Mouse (Mus musculus): ENCODE measurements around the gene Gpbp1l1. TPM values are rescaled to one million over a fixed set of nuclear protein-coding genes. Genes with fewer than 3 reads are reported as not detected.
A peak's percentile ranks its signal among the peaks of the same experiment; 100 is the strongest.

The Gpbp1l1 gene
- 10 to 100 TPM; 26.3 to 30.8 TPM for total RNA-seq (2021)
- long read RNA-seq, experiment 1, transcript Gpbp1l1-201 (12 exons, 3,588 nt) = major isoform, 9 of 14 reads
- long read RNA-seq, experiment 1, partial matches to known transcripts = 1 of 14 reads
- long read RNA-seq, experiment 1, other reads (novel, unspliced or antisense) = 4 of 14 reads
- long read RNA-seq, experiment 2, transcript Gpbp1l1-201 (12 exons, 3,588 nt) = major isoform, 10 of 11 reads
- long read RNA-seq, experiment 2, partial matches to known transcripts = 0 of 11 reads
- long read RNA-seq, experiment 2, other reads (novel, unspliced or antisense) = 1 of 11 reads

DNA sequence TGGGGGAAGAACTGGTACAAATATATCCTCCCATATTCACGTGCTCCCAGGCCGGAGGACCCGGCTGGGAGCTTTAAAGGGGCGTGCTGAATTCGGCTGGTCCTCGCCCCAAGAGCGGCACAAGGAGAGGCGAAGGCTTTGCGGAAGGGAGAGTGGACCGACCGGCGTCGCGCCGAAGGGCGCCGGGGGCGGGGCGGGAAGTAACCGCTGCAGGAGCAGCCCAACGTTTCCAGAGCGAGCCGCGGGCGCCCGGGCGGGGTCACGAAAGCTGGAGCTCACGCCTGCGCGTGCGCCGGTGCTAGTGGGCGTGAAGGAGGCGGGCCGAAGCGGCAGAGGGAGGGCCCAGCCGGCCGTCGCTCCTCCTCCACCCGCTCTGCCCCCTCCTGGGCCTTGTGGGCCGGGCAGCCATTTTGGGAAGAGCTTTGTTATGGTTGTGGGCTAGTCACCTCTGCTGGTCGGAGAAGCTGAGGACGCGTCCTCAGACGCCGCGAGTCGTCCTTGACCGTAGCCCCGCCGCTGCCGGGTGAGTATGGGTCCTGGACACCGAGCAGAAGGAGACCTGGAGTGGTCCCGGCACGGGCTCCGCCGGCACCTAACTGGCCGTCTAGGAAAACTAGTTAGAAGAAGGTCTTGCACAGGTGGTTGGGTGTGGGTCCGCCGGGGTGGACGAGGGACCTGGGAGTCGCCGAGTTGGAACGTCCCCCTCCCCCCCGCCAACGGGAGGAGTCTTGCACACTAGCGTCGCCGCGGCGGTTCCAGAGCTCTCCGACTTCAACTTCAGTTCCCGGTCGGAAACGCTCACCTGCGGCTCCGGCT, at the start of gene Gpbp1l1:
Gene Gpbp1l1 (plus strand): TSS at position 353 of the 816 bp plus-strand sequence.
- intact Hi-C loops (cut with DNase I; ENCODE audit: low total_unique reads) = no loop called here

DNA sequence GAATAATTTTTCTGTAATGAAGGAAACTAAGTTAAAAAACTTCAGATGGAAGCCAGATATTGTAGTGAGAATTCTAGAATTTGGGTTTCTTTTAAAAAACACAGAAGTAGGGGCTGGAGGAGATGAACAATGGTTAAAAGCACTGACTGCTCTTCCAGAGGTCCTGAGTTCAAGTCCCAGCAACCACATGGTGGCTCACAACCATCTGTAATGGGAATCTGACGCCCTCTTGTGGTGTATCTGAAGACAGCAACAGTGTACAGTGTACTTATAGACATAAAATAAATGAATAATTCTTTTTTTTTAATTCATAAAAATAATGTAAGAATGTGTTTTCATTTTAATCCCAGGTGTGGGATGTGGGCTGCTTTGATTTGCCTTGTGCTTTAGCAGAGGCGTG, 26.3 kb upstream of the Gpbp1l1 start:
- intact Hi-C loops (cut with DNase I; ENCODE audit: low total_unique reads) = no loop called here
- DNase-seq = no peak

More for the DNA sequence above, at the start of gene Gpbp1l1:
- DNase-seq = peak; percentile 98

DNA sequence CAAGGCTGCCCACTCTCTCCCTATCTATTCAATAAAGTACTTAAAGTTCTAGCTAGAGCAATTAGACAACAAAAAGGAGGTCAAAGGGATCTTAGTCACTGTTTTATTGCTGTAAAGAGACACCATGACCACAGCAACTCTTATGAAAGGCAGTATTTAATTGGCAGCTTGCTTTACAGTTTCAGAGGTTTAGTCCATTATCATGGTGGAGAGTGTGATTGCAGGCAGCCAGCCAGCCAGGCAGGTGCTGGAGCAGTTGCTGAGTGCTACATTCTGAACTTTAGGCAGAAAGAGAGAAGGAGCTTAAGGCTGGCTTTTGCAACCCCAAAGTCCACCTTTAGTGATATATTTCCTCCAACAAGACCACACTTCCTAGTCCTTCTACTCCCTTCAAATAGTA, 21.1 kb upstream of the Gpbp1l1 start:
- intact Hi-C loops (cut with DNase I; ENCODE audit: low total_unique reads) = no loop called here
- no peak for DNase-seq

DNA sequence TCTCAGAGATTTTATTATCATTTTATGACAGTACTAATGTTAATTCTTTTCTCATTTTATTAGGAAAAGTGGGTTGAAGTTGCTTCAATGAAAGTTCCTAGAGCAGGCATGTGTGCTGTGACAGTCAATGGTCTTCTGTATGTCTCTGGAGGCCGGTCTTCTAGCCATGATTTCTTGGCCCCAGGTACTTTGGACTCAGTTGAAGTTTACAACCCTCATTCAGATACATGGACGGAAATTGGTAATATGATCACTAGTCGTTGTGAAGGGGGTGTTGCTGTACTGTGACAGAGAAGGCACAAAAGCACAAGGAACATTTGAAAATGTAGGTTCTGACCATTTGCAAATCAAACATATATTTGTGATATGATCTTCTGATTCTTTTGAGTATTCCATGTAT, 19.7 kb upstream of the Gpbp1l1 start:
- intact Hi-C loops (cut with DNase I; ENCODE audit: low total_unique reads) = no loop called here
- no peak for DNase-seq

DNA sequence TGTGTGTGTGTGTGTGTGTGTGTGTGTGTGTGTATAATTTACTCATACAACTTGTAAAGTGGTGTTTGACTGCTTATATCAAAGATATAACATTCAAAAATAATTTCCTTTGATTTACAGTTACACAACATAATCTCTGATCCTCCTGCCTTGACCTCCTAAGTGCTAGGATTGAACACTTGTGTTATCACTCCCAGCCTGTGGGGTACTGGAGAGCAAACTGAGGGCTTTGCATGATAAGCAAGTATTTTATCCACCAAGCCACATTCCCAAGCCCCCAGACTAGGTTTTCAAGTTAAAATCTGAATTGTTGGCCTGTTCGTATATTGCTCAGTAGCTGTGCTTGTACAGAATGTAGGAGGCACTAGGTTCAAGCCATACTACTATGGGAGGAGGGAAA, 7.0 kb upstream of the Gpbp1l1 start:
- intact Hi-C loops (cut with DNase I; ENCODE audit: low total_unique reads) = no loop called here

DNA sequence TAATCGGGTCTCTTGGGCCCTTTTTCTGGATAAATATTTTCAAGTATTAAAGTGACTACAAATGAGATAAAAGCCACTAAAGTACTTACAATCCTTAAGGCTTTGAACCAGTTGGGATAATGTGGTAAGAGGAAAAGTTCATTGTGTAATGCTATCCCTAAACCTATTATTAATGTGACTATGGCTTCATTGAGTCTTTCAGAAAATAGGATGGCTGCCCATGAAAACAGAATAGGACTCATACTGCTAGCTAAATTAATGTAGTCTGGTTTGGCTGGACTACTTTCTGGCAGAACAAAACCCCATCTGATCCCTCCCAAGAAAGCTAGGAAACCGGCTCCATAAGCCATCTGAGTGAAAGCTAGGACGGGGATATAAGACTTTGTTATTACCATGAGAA, 4.4 kb upstream of the Gpbp1l1 start:
- intact Hi-C loops (cut with DNase I; ENCODE audit: low total_unique reads) = no loop called here
- no peak for DNase-seq

More for the DNA sequence above, 7.0 kb upstream of the Gpbp1l1 start:
- DNase-seq = no peak

DNA sequence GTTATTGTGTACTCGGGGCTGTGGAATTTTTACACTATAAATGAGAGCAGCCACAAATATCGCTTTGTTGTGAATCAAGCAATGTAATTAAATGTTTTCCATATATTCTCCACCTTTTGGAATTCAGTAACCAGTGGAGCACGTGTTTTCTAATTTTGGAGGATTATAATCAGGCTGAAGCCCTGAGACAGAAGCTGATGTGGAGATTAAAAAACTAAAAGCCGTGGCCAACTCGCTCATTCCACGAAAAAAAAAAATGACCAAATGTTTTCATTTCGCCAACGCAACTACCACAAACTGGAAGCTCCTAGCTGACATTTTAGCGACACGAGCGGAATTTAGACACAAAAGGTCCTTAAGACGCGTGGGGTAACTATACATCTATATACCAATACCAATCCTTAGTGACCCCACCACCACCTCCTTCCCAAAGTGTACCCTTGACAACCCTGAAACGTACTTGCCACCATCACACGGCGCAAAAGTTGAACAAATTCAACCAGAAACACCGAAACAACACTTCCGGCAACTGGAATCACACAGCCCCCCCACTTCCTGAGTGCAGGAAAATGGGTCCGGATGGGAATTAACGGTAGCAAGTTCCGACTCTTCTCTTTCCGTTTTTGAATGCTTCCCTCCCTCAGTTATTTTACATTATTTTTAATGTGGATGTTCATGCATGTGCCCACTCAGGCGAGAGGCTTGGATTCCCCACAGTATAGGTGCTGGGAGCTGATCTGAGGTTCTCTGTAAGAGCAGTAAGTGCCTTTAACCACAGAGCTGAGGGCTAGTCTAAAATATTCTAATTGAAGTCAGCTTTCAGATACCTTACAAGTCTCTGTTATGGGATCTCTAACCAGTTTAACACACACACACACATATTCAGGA, 1.8 kb upstream of the Gpbp1l1 start, which contains the start of gene Tmem69:
Gene Tmem69 (minus strand): TSS at position 524 of the 888 bp plus-strand sequence.
- intact Hi-C loops (cut with DNase I; ENCODE audit: low total_unique reads) = no loop called here
- peak; percentile 72 for DNase-seq

DNA sequence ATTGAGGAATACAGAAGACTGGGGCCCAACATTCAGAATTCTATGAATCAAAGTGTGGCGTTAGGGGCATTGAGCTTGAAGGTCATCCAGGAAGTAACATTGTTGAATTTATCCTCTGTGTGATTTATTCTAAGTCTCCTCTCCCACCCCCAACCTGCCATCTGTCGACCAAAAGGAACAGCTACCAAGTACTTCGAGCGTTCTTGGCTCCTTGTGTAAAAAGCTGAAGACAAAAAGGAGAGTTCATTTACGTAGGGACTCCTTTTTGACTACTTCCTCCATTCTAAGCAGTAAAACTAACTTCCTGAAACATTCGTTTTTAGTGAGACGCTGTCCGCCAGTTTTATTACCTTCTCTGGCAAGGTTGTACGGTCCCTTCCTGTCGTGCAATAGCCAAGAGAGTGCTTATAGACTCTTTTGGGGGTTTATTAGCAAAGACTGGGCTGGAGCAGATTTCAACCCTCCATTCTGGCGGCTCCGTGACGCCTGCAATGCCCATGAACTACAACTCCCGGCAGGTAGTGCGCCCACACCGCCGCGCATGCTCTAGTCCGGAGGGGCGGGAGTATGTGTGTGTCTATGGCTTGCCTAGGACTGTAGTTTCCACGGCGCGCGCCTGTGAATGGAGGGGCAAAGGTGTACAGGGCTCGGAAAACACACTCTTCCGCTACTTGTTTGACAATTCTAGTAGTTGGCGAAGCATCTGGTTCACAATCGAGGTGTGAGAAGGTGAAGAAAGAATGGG, 725 bp upstream of the Gpbp1l1 start:
- intact Hi-C loops (cut with DNase I; ENCODE audit: low total_unique reads) = no loop called here
- peak; percentile 93 for DNase-seq

DNA sequence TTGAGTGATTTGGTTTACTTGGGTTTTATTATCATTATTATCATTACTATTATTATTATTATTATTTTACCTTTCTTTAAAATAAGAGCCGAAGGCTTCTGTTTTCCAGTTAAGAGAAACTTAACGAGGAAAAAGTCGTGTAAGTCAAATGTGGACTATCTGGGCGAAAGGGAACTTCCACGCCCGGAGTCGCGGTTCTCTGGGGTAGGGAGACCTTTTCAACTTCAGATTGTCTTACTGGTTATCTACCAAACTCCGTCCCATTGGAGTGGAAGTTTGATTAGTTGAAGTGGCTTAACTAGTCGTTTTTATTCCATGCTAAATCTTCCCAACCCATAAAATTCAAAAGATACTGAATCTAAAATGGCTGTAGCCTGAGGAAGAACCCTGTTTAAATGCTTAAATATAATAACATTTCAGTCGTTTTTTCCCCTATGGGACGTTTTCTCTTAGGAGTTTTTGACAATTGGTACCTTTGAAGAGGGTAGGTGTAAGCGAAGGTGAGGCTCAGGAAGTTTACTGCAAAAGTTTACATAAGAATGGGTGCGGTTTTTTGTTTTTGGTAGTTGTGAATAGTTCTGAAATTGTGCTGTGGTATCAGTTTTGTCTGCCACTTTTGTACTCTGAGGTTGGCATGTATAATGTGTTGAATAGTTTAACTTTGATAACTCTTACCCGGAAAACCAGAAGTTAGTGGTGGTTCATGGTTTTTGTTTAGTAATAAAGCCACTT, 859 bp downstream of the Gpbp1l1 start:
- DNase-seq = no peak
- intact Hi-C loops (cut with DNase I; ENCODE audit: low total_unique reads) = no loop called here

DNA sequence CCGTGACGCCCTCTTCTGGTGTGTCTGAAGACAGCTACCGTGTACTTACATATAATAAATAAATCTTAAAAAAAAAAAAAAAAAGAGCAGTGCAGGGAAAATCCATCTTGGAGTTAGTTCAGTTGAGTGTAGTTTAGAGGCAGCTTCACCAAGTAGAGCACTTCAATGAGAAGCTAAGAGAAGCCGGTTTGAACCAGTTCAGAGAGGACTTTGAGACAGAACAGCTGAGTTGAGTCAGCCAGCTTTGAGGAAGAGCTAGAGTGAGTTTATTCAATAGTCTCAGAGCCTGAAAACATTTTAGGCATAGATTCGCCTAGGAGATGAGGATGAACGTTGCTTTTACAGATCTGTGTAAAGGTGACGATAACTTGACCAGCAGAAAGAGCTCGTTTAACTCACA, 38.3 kb downstream of the Gpbp1l1 start:
- DNase-seq = no peak
- intact Hi-C loops (cut with DNase I; ENCODE audit: low total_unique reads) = no loop called here

DNA sequence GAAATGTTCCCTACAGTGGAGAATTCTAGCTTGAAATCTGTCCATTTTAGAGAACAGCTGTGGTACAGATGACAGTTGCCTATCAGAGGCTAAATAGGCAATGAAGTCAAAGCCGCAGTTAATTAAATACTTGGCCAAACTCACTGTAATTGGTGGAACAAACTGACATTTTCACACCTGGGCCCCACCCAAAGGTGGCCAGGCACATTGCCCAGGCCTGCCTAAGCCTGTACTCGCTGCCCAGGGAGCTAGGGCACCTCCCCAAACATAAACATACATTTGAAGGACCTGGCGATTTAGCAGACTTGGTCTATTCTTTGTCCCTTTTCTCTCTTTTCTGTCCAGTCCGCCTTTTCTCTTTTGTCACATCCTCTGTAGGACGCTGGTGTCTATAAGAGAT, 38.9 kb downstream of the Gpbp1l1 start, which contains the start of gene Ccdc17:
Gene Ccdc17 (plus strand): TSS at position 276 of the 400 bp plus-strand sequence.
- DNase-seq = no peak
- intact Hi-C loops (cut with DNase I; ENCODE audit: low total_unique reads) = no loop called here

DNA sequence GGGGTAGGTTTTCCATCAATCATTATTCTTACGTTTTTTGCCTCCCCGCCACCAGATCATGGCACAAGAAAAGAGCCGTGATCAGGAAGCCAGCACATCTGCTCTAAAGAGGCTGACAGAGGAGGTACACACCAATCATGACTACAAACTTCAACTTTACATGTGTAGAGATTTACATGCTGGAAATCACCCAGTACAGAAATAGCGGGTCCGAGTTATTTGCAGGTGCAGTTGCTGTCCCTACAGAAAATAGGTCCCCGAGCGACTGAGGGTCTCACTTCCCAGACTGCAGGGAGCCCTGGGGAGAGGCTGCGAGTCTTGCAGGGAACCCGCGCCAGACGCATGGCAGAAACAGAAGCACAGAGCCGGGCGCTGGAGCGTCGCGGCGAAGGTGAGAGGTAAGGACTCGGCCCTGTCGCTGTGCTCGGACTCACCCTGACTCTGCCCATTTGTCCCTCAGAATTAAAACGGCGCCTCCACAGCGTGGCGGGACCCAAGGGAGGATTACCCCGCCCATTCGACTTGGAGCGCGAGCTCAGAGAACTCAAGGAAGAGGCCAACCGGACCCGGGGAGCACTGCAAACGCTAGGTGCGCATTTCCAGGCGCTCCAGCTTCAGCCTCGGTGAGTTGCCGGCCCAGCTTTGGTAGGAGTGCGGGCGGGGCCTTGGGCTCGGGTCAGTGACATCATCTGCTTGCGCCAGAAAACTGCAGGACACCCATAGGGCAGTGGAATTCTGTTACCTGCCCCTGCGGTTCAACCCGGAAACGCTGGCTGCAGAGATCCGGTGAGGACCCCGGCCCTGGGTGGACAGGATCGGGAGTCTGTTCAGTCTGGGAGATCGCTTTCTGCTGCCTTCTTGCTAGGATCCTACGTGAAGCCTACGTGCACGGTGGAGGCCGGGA, 39.8 kb downstream of the Gpbp1l1 start:
- intact Hi-C loops (cut with DNase I; ENCODE audit: low total_unique reads) = no loop called here
- peak; percentile 85 for DNase-seq

DNA sequence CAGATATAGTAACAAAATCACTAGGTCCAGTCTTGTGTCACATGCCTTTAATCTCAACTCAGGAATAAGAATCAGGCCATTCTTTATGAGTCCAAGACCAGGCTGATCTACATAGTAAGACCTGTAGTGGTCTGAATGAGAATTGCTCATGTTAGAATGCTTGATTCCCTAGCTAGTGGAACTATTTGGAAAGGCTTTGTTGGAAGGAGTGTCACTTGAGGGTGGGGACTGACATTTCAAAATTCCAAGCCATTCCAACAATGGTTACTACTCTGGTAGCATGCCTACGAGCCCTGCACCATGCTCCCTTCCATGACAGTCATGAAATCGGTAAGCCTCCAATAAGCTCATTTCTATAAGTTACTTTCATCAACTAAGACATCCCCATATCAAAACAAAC, 55.2 kb downstream of the Gpbp1l1 start:
- intact Hi-C loops (cut with DNase I; ENCODE audit: low total_unique reads) = no loop called here

DNA sequence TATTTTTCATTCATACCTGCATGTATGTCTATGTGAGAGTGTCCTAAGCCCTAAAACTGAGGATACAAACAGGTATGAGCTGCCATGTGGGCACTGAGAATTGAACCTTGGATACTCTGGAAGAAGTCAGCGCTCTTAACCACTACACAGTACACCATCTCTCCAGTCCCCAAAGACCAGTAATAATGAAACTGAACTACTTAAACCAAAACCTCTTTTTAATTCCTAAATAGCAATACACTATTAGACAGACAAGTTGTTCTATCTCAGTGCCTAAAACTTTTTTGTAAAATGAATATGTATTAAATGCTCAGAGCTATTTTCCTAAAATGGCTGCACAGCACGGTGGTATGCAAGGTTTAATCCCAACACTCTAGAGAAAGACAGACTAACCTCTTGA, 57.8 kb downstream of the Gpbp1l1 start:
- DNase-seq = no peak
- intact Hi-C loops (cut with DNase I; ENCODE audit: low total_unique reads) = no loop called here

More for the DNA sequence above, 55.2 kb downstream of the Gpbp1l1 start:
- no peak for DNase-seq

DNA sequence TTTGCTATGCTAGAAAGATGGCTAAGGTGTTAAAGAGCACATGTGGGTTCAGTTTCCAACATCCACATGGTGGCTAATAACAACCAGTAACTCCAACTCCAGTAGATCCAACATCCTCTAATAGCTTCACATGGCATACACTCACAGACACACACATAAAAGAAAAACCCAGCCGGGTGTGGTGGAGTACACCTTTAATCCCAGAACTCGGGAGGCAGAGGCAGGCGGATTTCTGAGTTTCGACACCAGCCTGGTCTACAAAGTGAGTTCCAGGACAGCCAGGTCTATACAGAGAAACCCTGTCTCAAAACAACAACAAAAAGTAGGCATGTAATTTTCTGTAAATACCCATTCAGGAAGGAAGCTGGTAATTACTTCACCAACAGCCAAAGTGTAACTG, 67.4 kb downstream of the Gpbp1l1 start:
- intact Hi-C loops (cut with DNase I; ENCODE audit: low total_unique reads) = no loop called here
- DNase-seq = no peak

DNA sequence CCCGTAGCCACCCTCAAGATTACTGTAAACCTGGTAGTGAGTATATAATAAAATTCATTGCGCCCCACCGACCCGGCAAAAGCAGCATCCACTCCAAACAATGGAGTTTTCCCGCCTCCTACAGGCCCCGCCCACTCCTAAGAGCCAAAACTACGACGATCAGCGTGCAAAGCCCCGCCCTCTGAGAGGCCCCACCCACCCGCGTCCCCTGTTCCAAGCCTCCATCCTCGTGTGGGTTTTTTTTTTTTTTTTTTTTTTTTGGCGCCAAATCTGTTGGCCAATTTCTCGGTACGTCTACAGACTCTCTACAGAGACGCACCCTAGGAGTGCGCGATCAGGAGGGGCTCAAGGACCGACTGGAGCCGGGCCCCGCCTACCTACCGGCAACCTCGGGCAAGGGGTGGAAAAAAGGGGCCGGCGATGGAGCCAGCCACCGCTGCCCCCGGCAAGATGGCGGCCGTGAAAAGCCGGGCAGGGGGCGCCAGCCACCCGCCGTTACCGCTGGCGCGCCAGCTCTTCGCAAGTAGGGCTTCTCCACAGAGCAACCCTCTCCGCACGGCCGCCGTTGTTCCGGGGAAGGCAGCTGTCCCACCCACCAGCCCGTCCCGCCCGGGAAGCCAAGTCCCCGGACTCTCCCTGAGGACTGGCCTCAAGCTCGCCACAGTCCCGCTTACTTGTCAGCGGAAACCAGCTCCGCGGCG, 69.3 kb downstream of the Gpbp1l1 start:
- intact Hi-C loops (cut with DNase I; ENCODE audit: low total_unique reads) = no loop called here
- peak; percentile 78 for DNase-seq

DNA sequence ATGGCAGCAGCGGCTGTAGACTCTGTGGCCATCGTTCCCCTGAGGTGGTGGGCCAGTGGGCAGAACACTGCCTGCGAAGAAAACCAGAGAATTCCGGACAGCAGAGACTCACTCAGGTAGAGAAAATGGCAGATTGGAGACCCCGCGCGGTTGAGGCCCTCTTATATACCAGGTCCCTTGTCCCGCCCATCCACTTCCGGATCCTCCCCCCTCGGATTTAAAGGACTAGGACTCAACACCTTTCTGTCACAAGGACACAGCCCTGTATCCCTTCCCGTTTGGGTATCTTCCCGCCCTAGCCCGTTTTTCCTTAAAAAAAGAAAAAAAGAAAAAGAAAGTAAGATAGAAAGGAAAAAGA, 69.9 kb downstream of the Gpbp1l1 start:
- intact Hi-C loops (cut with DNase I; ENCODE audit: low total_unique reads) = no loop called here

More for the DNA sequence above, 69.9 kb downstream of the Gpbp1l1 start:
- DNase-seq = peak; percentile 89
